ENCODE assay signal across 12 mouse cellular contexts in genomic region chr13:54323307-54324165, GRCm38 (mm10). TPM values are rescaled to one million over a fixed set of nuclear protein-coding genes. Genes with fewer than 3 reads are reported as not detected.
A peak's percentile ranks its signal among the peaks of the same experiment; 100 is the strongest.
DNase-seq lines count a peak whose midpoint lies in the region; ATAC-seq lines count a peak whose summit lies in the region.
"Had no signal": no experiment of that assay in that cellular context is flagged by ENCODE, and none has a peak within 500 bp of the region (broad histone marks: within the 10 kb centered on the region; RNA-seq: fewer than 3 reads in every experiment).

No protein-coding gene starts in this region.

- no peak for ATAC-seq in hindbrain, embryonic 15.5 days (ENCODE audit: low FRiP score, low read depth)
- ATAC-seq: activated CD4-positive, CD25-positive, alpha-beta regulatory T cell, adult 4 months had no signal

- H3K9ac ChIP-seq in hindbrain, embryonic 15.5 days = no peak overlapping the region
- H3K9ac ChIP-seq: lung, embryonic 15.5 days had no signal

- H3K4me2 ChIP-seq in hindbrain, embryonic 15.5 days = no peak overlapping the region
- H3K4me2 ChIP-seq: lung, embryonic 15.5 days had no signal

- no peaks in the 10 kb centered on the region for H3K36me3 ChIP-seq in embryonic facial prominence, embryonic 10.5 days (replicated peaks)
- no peaks in the 10 kb centered on the region for H3K36me3 ChIP-seq in hindbrain, embryonic 15.5 days

- intact Hi-C loops in heart, postnatal 10 days (cut with DNase I) = loop anchor here (2.0 to 5.0 kb wide), 3 partner anchors 21 to 206 kb away; no protein-coding TSS in a partner anchor

- H3K4me1 ChIP-seq in embryonic facial prominence, embryonic 10.5 days = peaks cover 48% of the 10 kb centered on the region
- peaks cover 42% of the 10 kb centered on the region for H3K4me1 ChIP-seq in hindbrain, embryonic 15.5 days (replicated peaks)
- H3K4me1 ChIP-seq: lung, embryonic 15.5 days had no signal

- H3K9me3 ChIP-seq in embryonic facial prominence, embryonic 10.5 days = no peaks in the 10 kb centered on the region
- no peaks in the 10 kb centered on the region for H3K9me3 ChIP-seq in hindbrain, embryonic 15.5 days
- H3K9me3 ChIP-seq: lung, embryonic 15.5 days had no signal

- 0 out of 2 replicates have a peak overlapping the region, but pooled peaks have one; percentile 19 for H3K27ac ChIP-seq in embryonic facial prominence, embryonic 10.5 days (replicated peaks)
- H3K27ac ChIP-seq in hindbrain, embryonic 15.5 days (replicated peaks) = peak overlapping the region; percentile 56
- H3K27ac ChIP-seq: lung, embryonic 15.5 days; stomach, postnatal 0 days had no signal

- 77% methylated on average over 13 of the region's 13 CpGs for WGBS in embryonic facial prominence, embryonic 10.5 days
- WGBS in hindbrain, embryonic 15.5 days = 78% methylated on average over 13 of the region's 13 CpGs

- DNase-seq in heart, adult 9 months (ENCODE audit: low spot score in 2 of 2) = peak; percentile 8 to 42
- DNase-seq in heart, postnatal 10 days = no peak
- peak; percentile 46 for DNase-seq in 3134 (ENCODE audit: extremely low read depth, insufficient read length, low spot score)
- DNase-seq in embryonic facial prominence, embryonic 10.5 days (ENCODE audit: low spot score) = no peak
- DNase-seq in testis, postnatal 14 days (ENCODE audit: low spot score) = no peak
- DNase-seq in adrenal gland, postnatal 25 days = no peak
- no peak for DNase-seq in Muller cell, postnatal 12 days (ENCODE audit: inconsistent ontology term)
- DNase-seq: gastrocnemius, postnatal 25 days had no signal

- no peaks in the 10 kb centered on the region for H3K27me3 ChIP-seq in embryonic facial prominence, embryonic 10.5 days (replicated peaks; ENCODE audit: low read depth, poor library complexity, severe bottlenecking)
- no peaks in the 10 kb centered on the region for H3K27me3 ChIP-seq in hindbrain, embryonic 15.5 days
- H3K27me3 ChIP-seq: lung, embryonic 15.5 days had no signal

- H3K4me3 ChIP-seq in embryonic facial prominence, embryonic 10.5 days = no peak overlapping the region
- H3K4me3 ChIP-seq in hindbrain, embryonic 15.5 days = no peak overlapping the region
- H3K4me3 ChIP-seq: lung, embryonic 15.5 days had no signal

RNA-seq across cellular contexts. Expression of gene Cplx2, which starts 47.6 kb away (rescaled TPM):
- 1 to 10 TPM; 8.9 to 9.8 TPM for total RNA-seq in heart, postnatal 10 days (2021)
- 5.0 and 6.9 TPM in 2 replicates for polyA plus RNA-seq in embryonic facial prominence, embryonic 10.5 days (2016; fragmentation: Nextera tagmentation; extraction: Ambion mirVana)
- 27.9 and 31.2 TPM in 2 replicates for polyA plus RNA-seq in hindbrain, embryonic 15.5 days (2015; fragmentation: Nextera tagmentation; extraction: Ambion mirVana)
- 19.7 and 28.1 TPM in 2 replicates for total RNA-seq in adrenal gland, postnatal 25 days (2021)
- polyA plus RNA-seq: activated CD4-positive, CD25-positive, alpha-beta regulatory T cell, adult 4 months had no signal

Comparison
In these comparisons a context has a peak if more than half of its experiments do, and no peak if none do; other contexts are left out.
1. DNase-seq: peak in heart, adult 9 months (2 of 2) and 3134 (single experiment); none in heart, postnatal 10 days (0 of 2), embryonic facial prominence, embryonic 10.5 days (single experiment), testis, postnatal 14 days (single experiment), adrenal gland, postnatal 25 days (single experiment) and Muller cell, postnatal 12 days (single experiment).